Mouse (Mus musculus) liver, embryonic 14.5 days (tissue): ENCODE results near the gene Tmppe.

Experiments used
- CTCF ChIP-seq: IDR thresholded peaks from 2 replicates; pipeline ENCODE4 v1.5.1; 2016; ENCODE audit warnings: antibody characterized with exemption, low read depth, control low read depth
- EP300 ChIP-seq: IDR thresholded peaks from 2 replicates; pipeline ENCODE4 v1.6.1; 2016; ENCODE audit warnings: antibody characterized with exemption, low read depth

DNA sequence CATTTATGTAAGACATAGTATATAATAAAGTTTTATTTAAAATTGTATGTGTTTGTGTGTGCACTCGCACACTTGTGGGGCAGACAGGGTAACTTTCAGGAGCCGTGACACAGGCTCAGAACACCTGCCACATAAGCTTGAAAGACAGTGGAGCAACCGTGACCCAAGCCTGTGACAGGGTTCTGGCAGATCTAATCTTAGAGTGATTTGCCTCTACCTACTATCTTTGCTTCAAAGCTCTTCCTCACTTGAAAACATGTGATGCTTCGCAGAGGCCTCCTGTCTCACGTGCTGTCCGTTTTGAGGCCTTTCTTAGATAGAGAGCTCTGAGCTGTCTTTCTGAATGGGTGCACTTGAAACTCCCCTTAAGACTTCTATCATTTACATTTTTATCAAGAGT lies 51.5 kb downstream of the Tmppe start:
- TF ChIP-seq CTCF, result no peak
- TF ChIP-seq EP300, result no peak
